Mouse (Mus musculus) ES-E14 (cell line): ENCODE results near the gene Gm3045. TPM values are rescaled to one million over a fixed set of nuclear protein-coding genes. Genes with fewer than 3 reads are reported as not detected.

Experiments
- DNase-seq: peaks from one replicate; pipeline ENCODE4 v3.0.0-alpha.2; 2013; ENCODE audit warnings: low read depth, low spot score
- H3K27ac ChIP-seq: 2 replicates; pipeline ENCODE4 v1.5.1; 2012; ENCODE audit warnings: low read depth, mild to moderate bottlenecking, low read length, moderate library complexity, mixed read lengths; ENCODE audit not compliant: poor library complexity, insufficient read depth, severe bottlenecking
- H3K36me3 ChIP-seq: 2 replicates; pipeline ENCODE4 v1.6.1; 2012; ENCODE audit warnings: mild to moderate bottlenecking, low read length, moderate library complexity, mixed read lengths; ENCODE audit not compliant: control insufficient read depth, poor library complexity, insufficient read depth, severe bottlenecking
- H3K4me1 ChIP-seq, 2 experiments: fragments of 150-350 bp in 1 of 2; sonication (generic) in 1 of 2; 2 replicates each; pipeline ENCODE4 v1.6.1; 2012; ENCODE audit warnings: low read length in 2 of 2, mild to moderate bottlenecking in 1 of 2, mixed read lengths in 1 of 2; ENCODE audit not compliant: control insufficient read depth in 2 of 2, insufficient read depth in 2 of 2, poor library complexity in 1 of 2
- H3K4me3 ChIP-seq, 2 experiments: fragments of 150-350 bp in 1 of 2; sonication (generic) in 1 of 2; 2 replicates each; pipeline ENCODE4 v1.5.1; 2012; ENCODE audit warnings: low read length in 2 of 2, low read depth in 1 of 2, mild to moderate bottlenecking in 1 of 2, mixed read lengths in 1 of 2; ENCODE audit not compliant: insufficient read depth in 1 of 2, poor library complexity in 1 of 2, severe bottlenecking in 1 of 2
- H3K9ac ChIP-seq: 2 replicates; pipeline ENCODE4 v1.6.1; 2012; ENCODE audit warnings: low read depth, mild to moderate bottlenecking, low read length, mixed read lengths; ENCODE audit not compliant: poor library complexity, insufficient read depth, severe bottlenecking
- H3K9me3 ChIP-seq: fragments of 150-350 bp; sonication (generic); 2 replicates; pipeline ENCODE4 v1.6.1; 2012; ENCODE audit warnings: low read depth, mild to moderate bottlenecking, low read length; ENCODE audit not compliant: control insufficient read depth, insufficient read depth
- CHD2 ChIP-seq: IDR thresholded peaks from 2 replicates; pipeline ENCODE4 v1.6.1; 2014; ENCODE audit warnings: mild to moderate bottlenecking, low read depth, low read length, inconsistent platforms
- HCFC1 ChIP-seq: IDR thresholded peaks from 2 replicates; pipeline ENCODE4 v1.6.1; 2012; ENCODE audit warnings: low read length, inconsistent platforms, borderline replicate concordance; ENCODE audit not compliant: insufficient read depth
- MAFK ChIP-seq: IDR thresholded peaks from 2 replicates; pipeline ENCODE4 v1.6.1; 2014; ENCODE audit warnings: mild to moderate bottlenecking, low read depth, low read length, inconsistent platforms; ENCODE audit not compliant: insufficient read depth
- ZC3H11A ChIP-seq: IDR thresholded peaks from 2 replicates; pipeline ENCODE4 v1.6.1; 2012; ENCODE audit warnings: low read depth, mild to moderate bottlenecking, inconsistent platforms, low read length, borderline replicate concordance
- ZNF384 ChIP-seq: IDR thresholded peaks from 2 replicates; pipeline ENCODE4 v1.6.1; 2012; ENCODE audit warnings: low read depth, low read length, inconsistent platforms
- in situ Hi-C, 2 experiments: fragments of 600-800 bp; cut with MboI; formaldehyde crosslinking; loops; one replicate each; pipeline ENCODE4 v1.15.1; 2025; ENCODE audit warnings: low sequenced_read_pairs in 2 of 2, inconsistent platforms in 1 of 2; ENCODE audit not compliant: unreplicated experiment in 2 of 2
- total RNA-seq: library from RNA; depleted of rRNA; stranded (reverse); fragments of 300-350 nt; gene quantifications from 2 replicates; pipeline ENCODE4 v1.2.3, GENCODE M21; 2012; rRNA removed

Gm3045 gene
- not detected in 2 replicates for total RNA-seq

- in situ Hi-C loops: loop anchor here (5.0 to 25.0 kb wide), 2 partner anchors 139 to 144 kb away; partner anchors contain the start of gene Cxcl14 (in 1 of the 2)
- Histone ChIP-seq H3K4me3 (no peak within 1 kb of the TSS), H3K36me3 (no peaks in the 10 kb centered on the region), H3K27ac (no peak within 1 kb of the TSS), H3K4me1 (peaks cover 2 to 5% of the 10 kb centered on the region in 2 experiments; a peak in 1 of 4 replicates), H3K9ac (no peak within 1 kb of the TSS), H3K9me3 (no peaks in the 10 kb centered on the region)
- no peak for TF ChIP-seq MAFK
- TF ChIP-seq HCFC1: no peak
- no peak for TF ChIP-seq CHD2
- no peak for TF ChIP-seq ZNF384
- TF ChIP-seq ZC3H11A: no peak
- no peak for DNase-seq
Measured at GRCm38 (mm10) chr13:56426365-56426764, at the start of gene Gm3045. TSS of gene Gm3045 (plus strand) at chr13:56426594.

GRCm38 (mm10) chr13:56380855-56381685, 45.3 kb upstream of the Gm3045 start:
- in situ Hi-C loops: no loop called here
- TF ChIP-seq ZC3H11A: no peak
- no peak for TF ChIP-seq MAFK
- TF ChIP-seq CHD2: no peak
- no peak for TF ChIP-seq HCFC1
- no peak for TF ChIP-seq ZNF384
- no peak for DNase-seq
- Histone ChIP-seq H3K4me1 (no peaks in the 10 kb centered on the region), H3K36me3 (no peaks in the 10 kb centered on the region), H3K4me3 (no peak overlapping the region), H3K9me3 (no peaks in the 10 kb centered on the region), H3K9ac (no peak overlapping the region), H3K27ac (no peak overlapping the region)

DNA sequence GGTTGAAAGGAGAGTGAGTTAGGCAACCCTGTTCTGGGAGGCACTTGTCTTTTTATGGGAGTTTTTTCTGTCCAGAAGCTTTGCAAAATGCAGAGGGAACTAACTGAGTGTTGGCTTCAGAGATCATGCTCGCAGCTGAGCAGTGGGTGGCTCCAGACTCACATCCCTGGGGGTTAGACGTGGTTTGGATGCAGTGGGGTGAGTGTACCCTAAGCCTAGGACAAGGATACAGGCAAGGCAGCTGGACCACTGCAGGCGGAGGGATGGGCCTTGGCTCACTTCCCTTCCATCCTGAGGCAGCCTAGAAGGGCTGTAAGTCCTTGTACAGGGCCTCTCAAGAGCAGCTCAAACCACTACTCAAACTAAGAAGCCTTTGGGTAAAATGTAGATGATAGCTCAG, 43.0 kb upstream of the Gm3045 start:
- Histone ChIP-seq H3K4me3 (no peak overlapping the region), H3K36me3 (no peaks in the 10 kb centered on the region), H3K9me3 (no peaks in the 10 kb centered on the region), H3K4me1 (no peaks in the 10 kb centered on the region), H3K27ac (no peak overlapping the region), H3K9ac (no peak overlapping the region)
- no peak for DNase-seq
- in situ Hi-C loops: no loop called here
- TF ChIP-seq HCFC1 (no peak), MAFK (no peak), ZC3H11A (no peak), ZNF384 (no peak), CHD2 (no peak)

GRCm38 (mm10) chr13:56386411-56386810, 40.0 kb upstream of the Gm3045 start:
- in situ Hi-C loops: no loop called here
- DNase-seq: no peak
- H3K36me3 ChIP-seq: no peaks in the 10 kb centered on the region

More at GRCm38 (mm10) chr13:56386411-56386810, 40.0 kb upstream of the Gm3045 start:
- Histone ChIP-seq H3K9ac (no peak overlapping the region), H3K9me3 (no peaks in the 10 kb centered on the region), H3K27ac (no peak overlapping the region), H3K4me3 (no peak overlapping the region), H3K4me1 (no peaks in the 10 kb centered on the region)
- TF ChIP-seq ZNF384 (no peak), CHD2 (no peak), HCFC1 (no peak), ZC3H11A (no peak)
